Mouse (Mus musculus) heart, postnatal 0 days (tissue): ENCODE results near the gene Grik4.

Source experiments
- CTCF ChIP-seq: IDR thresholded peaks from 2 replicates; pipeline ENCODE4 v1.5.1; 2016; ENCODE audit warnings: antibody characterized with exemption, control low read depth, low read depth
- EP300 ChIP-seq: IDR thresholded peaks from 2 replicates; pipeline ENCODE4 v1.6.1; 2016; ENCODE audit warnings: antibody characterized with exemption, low read depth

- TF ChIP-seq CTCF (no peak), EP300 (no peak)
Observed at GRCm38 (mm10) chr9:42652309-42652708, 292.0 kb downstream of the Grik4 start.
